Mouse (Mus musculus) gastrocnemius, adult 2 months (tissue): ENCODE measurements around the gene Adat2. TPM values are rescaled to one million over a fixed set of nuclear protein-coding genes. Genes with fewer than 3 reads are reported as not detected.

Experiments used
- DNase-seq: peaks from one replicate; pipeline ENCODE4 v3.0.0; 2022
- H3K27ac ChIP-seq: fragments of 200-600 bp; 2 replicates; pipeline ENCODE4 v1.8.1; 2022; ENCODE audit warnings: mild to moderate bottlenecking
- H3K4me3 ChIP-seq: fragments of 200-600 bp; 2 replicates; pipeline ENCODE4 v1.8.1; 2022; ENCODE audit warnings: mild to moderate bottlenecking, moderate library complexity
- CTCF ChIP-seq: fragments of 200-600 bp; IDR thresholded peaks from 2 replicates; pipeline ENCODE4 v1.8.1; 2022; ENCODE audit warnings: antibody characterized with exemption, mild to moderate bottlenecking, moderate library complexity
- intact Hi-C: fragments of 180-260 bp; cut with DNase I; formaldehyde crosslinking; loops from one replicate; pipeline ENCODE4 v1.15.1; 2025
- long read RNA-seq, 2 experiments: library from polyadenylated mRNA; stranded (forward); transcript quantifications; one replicate each; pipeline ENCODE4 v2.0.0; 2021
- total RNA-seq, 2 experiments: library from RNA; stranded (reverse); gene quantifications; 2 replicates each; pipeline ENCODE4 v1.2.3; 2021

Adat2 gene
- total RNA-seq = 1 to 10 TPM; 2.9 to 3.3 TPM
- long read RNA-seq, experiment 1, partial matches to known transcripts = 0 of 1 reads
- long read RNA-seq, experiment 1, other reads (novel, unspliced or antisense) = 1 of 1 reads
- long read RNA-seq, experiment 2, partial matches to known transcripts = 0 of 3 reads
- long read RNA-seq, experiment 2, other reads (novel, unspliced or antisense) = 0 of 3 reads

GRCm38 (mm10) chr10:13552646-13553497 is at the start of gene Adat2, which contains the start of gene Pex3:
Gene Adat2 (plus strand): TSS chr10:13552894.
Gene Pex3 (minus strand): TSS chr10:13553142.
- peak; percentile 91 for DNase-seq
- peak within 1 kb of the TSS; percentile 90 for H3K27ac ChIP-seq
- TF ChIP-seq CTCF = peak; percentile 3; the same call in 1 of the 2 replicates
- H3K4me3 ChIP-seq = peak within 1 kb of the TSS; percentile 95
- intact Hi-C loops = loop anchor here (5.0 kb wide), 1 partner anchor 536 kb away; no protein-coding TSS in a partner anchor

- no peak overlapping the region for H3K4me3 ChIP-seq
- no peak for DNase-seq
- no peak for TF ChIP-seq CTCF
- intact Hi-C loops = no loop called here
- H3K27ac ChIP-seq = no peak overlapping the region
Measured at GRCm38 (mm10) chr10:13521857-13522256, 30.8 kb upstream of the Adat2 start.

- H3K4me3 ChIP-seq = no peak overlapping the region
- DNase-seq = no peak
- no peak overlapping the region for H3K27ac ChIP-seq
- TF ChIP-seq CTCF = no peak
- intact Hi-C loops = no loop called here
Measured at GRCm38 (mm10) chr10:13528155-13528554, 24.5 kb upstream of the Adat2 start.

GRCm38 (mm10) chr10:13534751-13535150 is 17.9 kb upstream of the Adat2 start:
- intact Hi-C loops = no loop called here
- Histone ChIP-seq H3K4me3 (no peak overlapping the region), H3K27ac (no peak overlapping the region)
- no peak for TF ChIP-seq CTCF
- DNase-seq = no peak

GRCm38 (mm10) chr10:13536706-13537105 is 16.0 kb upstream of the Adat2 start:
- intact Hi-C loops = no loop called here
- no peak for DNase-seq
- H3K27ac ChIP-seq = no peak overlapping the region
- no peak for TF ChIP-seq CTCF
- no peak overlapping the region for H3K4me3 ChIP-seq

- Histone ChIP-seq H3K27ac (no peak overlapping the region), H3K4me3 (no peak overlapping the region)
- no peak for DNase-seq
- intact Hi-C loops = no loop called here
- TF ChIP-seq CTCF = no peak
Measured at GRCm38 (mm10) chr10:13539769-13540333, 12.8 kb upstream of the Adat2 start.

GRCm38 (mm10) chr10:13541721-13542120 is 11.0 kb upstream of the Adat2 start:
- intact Hi-C loops = no loop called here
- DNase-seq = no peak
- no peak for TF ChIP-seq CTCF
- Histone ChIP-seq H3K4me3 (no peak overlapping the region), H3K27ac (no peak overlapping the region)

- Histone ChIP-seq H3K27ac (peak overlapping the region; percentile 90), H3K4me3 (peak overlapping the region; percentile 95)
- DNase-seq = no peak
- TF ChIP-seq CTCF = no peak
- intact Hi-C loops = loop anchor here (5.0 kb wide), 1 partner anchor 536 kb away; no protein-coding TSS in a partner anchor
Measured at GRCm38 (mm10) chr10:13553498-13553985, 848 bp downstream of the Adat2 start.

- DNase-seq = no peak
- no peak for TF ChIP-seq CTCF
- Histone ChIP-seq H3K27ac (no peak overlapping the region), H3K4me3 (no peak overlapping the region)
- intact Hi-C loops = loop anchor here (5.0 kb wide), 1 partner anchor 537 kb away; no protein-coding TSS in a partner anchor
Measured at GRCm38 (mm10) chr10:13554316-13554715, 1.6 kb downstream of the Adat2 start.

- intact Hi-C loops = no loop called here
- Histone ChIP-seq H3K4me3 (no peak overlapping the region), H3K27ac (no peak overlapping the region)
- no peak for DNase-seq
- TF ChIP-seq CTCF = no peak
Measured at GRCm38 (mm10) chr10:13560014-13560674, 7.5 kb downstream of the Adat2 start.

GRCm38 (mm10) chr10:13564364-13565079 is 11.8 kb downstream of the Adat2 start:
- intact Hi-C loops = loop anchor here (1.0 to 2.0 kb wide), 3 partner anchors 634 to 826 kb away; no protein-coding TSS in a partner anchor
- Histone ChIP-seq H3K4me3 (peak overlapping the region; percentile 66), H3K27ac (0 out of 2 replicates have a peak overlapping the region, but pooled peaks have one; percentile 12)
- TF ChIP-seq CTCF = peak; percentile 100
- peak; percentile 75 for DNase-seq
